Mouse (Mus musculus): ENCODE measurements around the gene Unc93a. TPM values are rescaled to one million over a fixed set of nuclear protein-coding genes. Genes with fewer than 3 reads are reported as not detected.

The Unc93a gene
- polyA plus RNA-seq (2017; shearing (Covaris generic)), result not detected

GRCm38 (mm10) chr17:13131710-13132109 is at the start of gene Unc93a:
Gene Unc93a (minus strand): TSS chr17:13131810.

GRCm38 (mm10) chr17:13060804-13061203 is 70.8 kb downstream of the Unc93a start, which contains the start of gene Tcp10b:
Gene Tcp10b (plus strand): TSS chr17:13061104.

Other genes with a start within 250 kb of the Unc93a start
- 0.61 TPM for gene Pnldc1, start 221.6 kb downstream of the Unc93a start, polyA plus RNA-seq (2017; shearing (Covaris generic))
- gene Tcp1, start 216.1 kb downstream of the Unc93a start, polyA plus RNA-seq (2017; shearing (Covaris generic)), result 198 TPM
- gene Mrpl18, start 215.5 kb downstream of the Unc93a start, polyA plus RNA-seq (2017; shearing (Covaris generic)), result 118 TPM
- 0.22 TPM for gene Acat3, start 191.2 kb downstream of the Unc93a start, polyA plus RNA-seq (2017; shearing (Covaris generic))
- 33.0 TPM for gene Acat2, start 171.1 kb downstream of the Unc93a start, polyA plus RNA-seq (2017; shearing (Covaris generic))
- 76.6 TPM for gene Wtap, start 137.6 kb downstream of the Unc93a start, polyA plus RNA-seq (2017; shearing (Covaris generic))
- gene Sod2, start 125.0 kb downstream of the Unc93a start, polyA plus RNA-seq (2017; shearing (Covaris generic)), result 106 TPM
- not detected for gene Gpr31b, start 79.5 kb downstream of the Unc93a start, polyA plus RNA-seq (2017; shearing (Covaris generic))
- gene Tcp10b, start 70.7 kb downstream of the Unc93a start, polyA plus RNA-seq (2017; shearing (Covaris generic)), result not detected
- gene Smok2a, start 89.4 kb upstream of the Unc93a start, polyA plus RNA-seq (2017; shearing (Covaris generic)), result not detected
- 0.24 TPM for gene Smok2b, start 98.4 kb upstream of the Unc93a start, polyA plus RNA-seq (2017; shearing (Covaris generic))
- gene Tcp10c, start 222.8 kb upstream of the Unc93a start, polyA plus RNA-seq (2017; shearing (Covaris generic)), result 0.11 TPM